Mouse (Mus musculus): ENCODE results near the gene Nfe2.

Nfe2 gene

DNA sequence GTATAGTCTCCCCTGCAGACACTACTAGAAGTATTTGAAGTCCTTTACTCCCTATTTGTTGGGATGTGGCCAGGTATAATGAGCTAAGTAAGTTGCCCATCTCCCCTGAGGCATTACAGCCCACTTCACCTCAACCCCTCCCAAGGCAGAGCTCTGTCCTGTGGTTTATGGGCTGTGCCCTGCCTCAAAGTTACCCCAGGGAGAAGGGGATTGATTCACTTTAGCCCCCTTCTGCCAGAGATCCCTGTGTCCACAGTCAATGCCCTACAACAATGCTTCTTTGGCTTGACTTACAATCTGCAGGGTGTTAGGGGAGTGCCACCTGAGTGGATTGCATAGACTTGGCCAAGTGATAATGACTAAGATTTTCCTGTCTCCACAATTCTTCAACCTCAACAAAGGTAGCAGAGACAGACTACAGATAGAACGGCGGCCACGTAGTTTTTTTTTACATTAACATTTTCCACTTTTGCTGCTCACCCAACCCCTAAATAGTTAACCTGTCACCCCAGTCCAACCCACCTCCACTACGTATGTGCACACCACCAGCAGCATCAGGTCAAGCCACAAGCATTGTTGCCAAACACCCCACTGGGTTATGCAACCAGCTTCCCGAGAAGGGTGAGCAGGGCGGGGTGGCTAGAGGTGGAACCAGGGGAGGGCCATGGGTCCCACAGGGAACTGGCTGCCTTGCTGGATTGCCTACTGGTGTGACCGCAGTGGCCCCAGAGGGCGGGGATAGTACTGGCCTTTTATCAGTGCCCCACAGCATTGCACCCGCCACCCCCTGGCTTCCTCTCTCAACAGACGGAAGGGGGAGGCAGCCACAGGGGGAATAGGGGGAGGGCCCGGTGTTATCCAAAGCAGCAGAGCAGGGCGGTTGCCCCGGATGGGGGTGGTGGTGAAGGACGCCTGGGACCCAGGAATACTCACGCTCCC, at the start of gene Nfe2:
Gene Nfe2, minus strand, starts transcription at position 614 of the 939 bp plus-strand sequence.
- peak; percentile 61 to 85 for DNase-seq (ENCODE audit: low spot score in 2 of 2)

DNA sequence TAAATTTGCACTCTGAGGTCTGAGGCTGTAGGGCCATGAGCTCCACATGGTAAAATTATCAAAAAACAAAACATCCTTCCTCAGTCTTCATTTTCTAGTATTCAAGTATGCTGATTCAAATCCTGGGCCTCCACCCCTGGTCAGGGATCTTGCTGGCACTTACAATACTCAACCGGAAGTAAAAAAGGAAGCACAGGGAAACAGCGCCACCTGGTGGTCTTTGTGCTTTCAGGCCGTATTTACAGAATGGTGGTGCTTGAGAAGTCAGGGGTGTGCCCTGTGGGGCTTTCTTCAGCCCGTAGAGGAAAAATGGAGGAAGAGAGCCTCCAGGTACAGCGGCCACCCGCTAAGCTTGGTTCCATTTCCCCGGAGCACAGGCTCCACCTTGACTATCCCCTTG, 48.9 kb upstream of the Nfe2 start:
- peak; percentile 89 to 93 for DNase-seq (ENCODE audit: low spot score in 2 of 2)

DNA sequence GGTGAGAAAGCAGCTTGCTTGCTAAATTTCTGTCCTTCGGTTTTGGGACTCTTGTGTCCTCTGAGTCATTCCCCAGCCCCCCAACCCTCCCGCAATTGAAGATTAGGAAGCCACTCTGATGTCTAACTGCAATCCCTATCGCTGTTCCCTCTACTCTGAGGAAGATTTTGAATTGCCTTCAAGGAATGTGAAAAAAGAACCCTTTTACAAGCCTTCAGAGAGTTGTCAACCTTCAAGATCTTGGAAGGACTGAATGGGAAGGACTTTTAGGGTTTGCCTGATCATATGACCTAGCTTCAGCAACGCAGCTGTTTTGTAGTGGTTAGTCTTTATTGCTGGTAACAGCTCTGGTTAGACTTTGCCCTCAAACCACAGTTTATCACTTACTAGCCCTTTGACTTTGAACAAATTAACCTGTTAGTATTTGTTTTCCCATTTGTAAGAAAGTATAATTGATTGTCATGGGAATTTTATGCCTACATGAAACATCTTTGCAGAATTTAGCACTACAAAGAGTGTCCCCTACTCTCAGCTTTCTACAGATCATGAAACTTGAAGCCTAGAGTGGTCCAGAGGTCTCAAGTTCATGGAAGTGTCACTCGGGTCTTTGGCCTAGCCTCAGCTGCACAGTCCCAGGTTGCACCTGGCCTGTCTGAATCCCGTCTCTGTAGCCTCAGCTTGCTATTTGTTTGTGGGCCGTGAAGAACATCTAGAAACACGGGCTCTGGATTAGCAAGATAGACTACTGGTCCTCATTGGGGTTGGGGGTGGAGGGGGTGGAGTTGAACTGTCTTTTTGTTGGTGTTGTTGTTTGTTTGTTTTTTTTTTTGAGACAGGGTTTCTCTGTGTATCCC, 47.8 kb upstream of the Nfe2 start:
- no peak for DNase-seq (ENCODE audit: low spot score in 2 of 2)

DNA sequence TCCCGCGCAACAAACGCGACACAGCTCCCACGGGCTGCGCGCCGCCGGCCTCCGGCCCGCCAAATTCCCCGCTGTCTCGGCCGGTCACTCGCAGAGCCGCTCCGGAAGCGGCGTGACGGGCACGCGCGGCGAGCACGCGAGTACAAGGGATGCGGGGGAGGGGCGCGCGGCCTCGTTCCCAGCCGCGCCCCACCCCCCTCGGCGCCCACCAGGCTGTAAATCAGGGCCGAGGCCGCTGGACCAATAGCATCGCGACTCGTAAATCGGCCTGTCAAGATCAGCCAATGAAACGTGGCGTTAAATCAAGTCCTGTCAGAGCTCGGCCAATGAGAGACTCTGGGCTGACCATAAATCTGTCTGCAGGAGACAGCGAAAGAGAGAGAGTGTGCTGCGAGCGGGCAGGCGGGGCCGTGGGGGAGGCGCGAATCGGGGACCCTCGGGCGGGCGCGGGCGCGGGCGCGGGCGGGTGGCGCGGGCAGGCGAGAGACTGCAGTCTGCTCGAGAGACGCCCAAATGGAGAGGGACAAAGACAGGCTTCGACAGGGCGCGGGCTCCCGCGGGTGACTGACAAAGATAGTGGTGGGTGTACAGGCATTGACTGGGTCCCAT, 47.0 kb upstream of the Nfe2 start:
- DNase-seq (ENCODE audit: low spot score in 2 of 2), result peak; percentile 91 to 94

DNA sequence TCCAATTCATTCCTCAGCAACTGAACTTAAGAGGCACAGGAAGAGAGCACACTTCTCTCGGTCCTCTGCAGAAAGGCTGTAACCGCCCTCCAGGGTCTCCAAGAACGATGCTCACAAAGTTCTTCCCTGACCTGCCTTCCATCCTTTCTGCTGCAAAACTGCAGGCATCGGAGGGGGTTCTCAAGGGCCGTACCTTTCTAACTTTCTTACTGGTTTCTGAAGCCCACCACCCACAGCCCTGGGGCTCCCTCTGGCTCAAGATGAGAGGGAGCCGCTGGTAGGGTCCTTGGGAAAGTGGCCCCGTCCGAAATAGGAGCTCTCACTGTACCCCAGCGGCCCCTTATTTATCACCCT, 46.4 kb upstream of the Nfe2 start:
- no peak for DNase-seq (ENCODE audit: low spot score in 2 of 2)

DNA sequence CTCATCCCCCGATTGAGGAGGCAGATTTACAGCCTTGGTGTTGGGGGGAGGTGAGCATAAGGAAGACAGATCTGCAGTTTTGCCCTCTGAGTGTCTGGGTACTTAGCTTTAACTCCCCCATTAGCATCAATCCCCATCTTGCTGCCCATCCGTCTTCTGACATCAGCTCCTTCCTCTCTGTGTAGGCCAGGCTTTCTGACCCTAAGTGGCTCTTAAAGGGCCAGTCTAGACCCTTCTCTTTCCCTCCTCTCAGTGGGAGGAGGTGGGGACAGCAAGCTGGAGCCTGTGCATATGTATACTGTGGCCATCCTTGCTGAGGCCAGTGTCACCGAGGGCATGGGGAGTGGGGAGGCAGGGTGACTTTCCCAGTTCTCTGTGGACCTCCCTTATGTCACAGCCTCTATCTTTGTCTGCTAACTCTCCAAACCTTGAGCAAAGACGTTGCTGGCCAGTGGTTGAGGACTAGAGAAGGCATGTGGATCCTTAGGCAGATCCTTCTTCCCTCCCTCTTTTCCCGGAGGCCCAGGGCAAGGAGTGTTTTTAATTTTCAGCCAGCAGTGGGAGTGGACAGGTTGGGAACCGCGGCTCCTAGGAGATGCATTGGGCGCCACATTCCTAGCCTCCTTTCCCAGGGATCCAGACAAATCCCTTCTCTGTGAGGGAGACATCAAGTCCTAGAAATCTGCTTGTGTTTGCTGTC, 45.9 kb upstream of the Nfe2 start:
- DNase-seq (ENCODE audit: low spot score in 2 of 2), result no peak

DNA sequence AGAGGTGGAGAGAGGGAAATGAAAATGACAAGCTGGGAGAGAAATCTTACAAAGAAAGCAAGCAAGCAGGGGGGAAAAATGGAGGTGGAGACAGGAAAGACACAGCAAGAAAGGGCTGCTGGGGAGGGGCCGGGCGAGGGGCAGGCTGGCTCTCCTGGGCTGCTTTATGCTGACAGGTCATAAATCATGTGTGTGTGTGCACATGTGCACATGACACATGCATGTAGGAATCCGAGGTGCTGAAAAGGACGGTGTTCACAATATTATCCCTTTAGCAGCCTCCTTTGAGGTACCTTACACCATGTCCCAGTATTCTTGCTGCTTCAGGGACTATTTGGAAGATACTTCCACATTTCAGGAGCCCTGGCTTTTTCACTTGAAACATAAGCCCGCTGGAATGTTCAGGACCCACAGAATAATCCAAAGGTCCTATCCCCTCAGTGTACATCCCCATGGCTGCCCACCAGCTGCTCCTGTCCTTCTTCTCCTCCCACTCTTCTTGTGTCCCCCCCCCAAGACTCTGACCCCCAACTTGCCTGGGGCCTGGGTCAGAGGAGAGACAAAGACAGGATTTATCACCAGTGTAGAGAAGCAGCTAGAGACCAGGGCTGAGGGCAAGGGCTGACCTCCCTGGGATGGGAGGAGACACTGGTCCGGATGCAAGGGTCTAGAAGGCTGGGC, 44.3 kb upstream of the Nfe2 start:
- no peak for DNase-seq (ENCODE audit: low spot score in 2 of 2)

DNA sequence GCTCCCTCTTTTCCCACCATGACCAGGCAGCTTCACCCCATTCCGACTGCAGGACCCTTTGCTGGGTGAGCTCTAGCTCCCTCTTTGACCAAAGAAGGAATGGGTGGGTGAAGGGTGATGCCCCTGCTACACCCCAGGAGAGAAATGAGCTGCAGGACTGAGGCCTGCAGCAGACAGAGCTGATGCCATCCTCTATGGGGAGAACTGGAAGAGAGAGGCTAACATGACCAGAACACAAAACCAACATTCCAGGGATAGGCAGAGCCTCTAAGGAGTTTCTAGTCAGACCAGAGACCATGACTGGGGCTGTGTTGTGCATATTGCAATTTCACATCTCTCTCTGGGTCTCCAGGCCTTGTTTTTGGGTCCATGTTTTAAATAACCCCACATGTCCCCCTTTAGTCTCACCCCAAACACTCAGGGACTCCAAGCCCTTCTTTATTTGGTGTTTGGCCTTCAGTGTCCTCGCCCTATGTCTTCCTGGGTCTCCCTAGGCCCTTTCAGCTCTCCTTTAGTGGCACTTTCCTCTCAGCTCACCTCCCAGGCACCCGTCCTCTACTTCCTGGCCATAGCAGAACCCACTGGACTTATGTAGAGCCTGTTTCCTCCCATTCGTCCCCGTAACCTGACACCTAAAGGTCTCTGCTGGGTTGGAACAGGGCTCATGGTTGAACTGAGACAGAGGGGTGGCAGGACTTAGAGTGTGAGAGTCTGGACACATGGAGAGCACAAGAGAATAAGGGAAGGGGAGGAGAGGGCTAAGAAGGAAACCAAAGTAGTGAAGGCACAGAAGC, 43.5 kb upstream of the Nfe2 start:
- DNase-seq (ENCODE audit: low spot score in 2 of 2), result no peak

DNA sequence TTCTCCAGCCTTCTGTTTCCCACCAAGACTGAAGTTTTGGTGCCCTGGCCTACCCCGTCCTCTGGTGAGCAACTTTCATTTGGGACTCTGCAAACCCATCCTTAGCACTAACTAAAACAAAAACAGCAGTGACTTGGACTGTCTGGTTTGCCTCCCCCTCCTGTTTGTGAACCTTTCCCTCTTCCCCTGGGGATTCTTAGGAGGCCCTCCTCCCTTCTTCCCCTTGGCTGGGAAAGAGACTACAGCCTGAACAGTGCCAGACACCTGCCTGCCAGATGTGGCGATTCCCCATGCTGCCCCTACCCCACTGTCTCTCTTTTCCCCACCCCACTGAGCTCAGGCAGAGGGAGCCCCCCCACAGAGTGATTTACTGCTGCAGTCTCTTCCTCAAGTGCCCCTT, 42.8 kb upstream of the Nfe2 start:
- no peak for DNase-seq (ENCODE audit: low spot score in 2 of 2)

DNA sequence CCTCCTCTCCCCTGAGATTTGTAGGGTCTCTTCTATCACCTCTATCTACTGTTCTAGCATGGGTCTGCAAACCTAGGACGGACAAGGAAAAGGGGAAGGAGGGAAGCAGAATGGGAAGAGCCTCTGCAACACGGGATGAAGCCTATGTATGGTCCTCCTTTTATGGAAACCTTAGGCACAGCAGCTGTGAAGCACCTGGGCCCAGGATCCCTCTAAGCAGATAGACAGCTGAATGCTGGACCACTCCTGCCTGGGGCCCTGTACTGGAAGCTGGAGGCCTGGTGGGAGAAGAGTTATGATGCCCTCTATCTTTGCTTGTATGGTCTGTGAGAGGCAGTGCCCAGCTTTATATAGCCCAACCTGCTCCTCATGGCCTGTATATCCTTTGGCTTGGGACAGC, 42.4 kb upstream of the Nfe2 start:
- no peak for DNase-seq (ENCODE audit: low spot score in 2 of 2)

DNA sequence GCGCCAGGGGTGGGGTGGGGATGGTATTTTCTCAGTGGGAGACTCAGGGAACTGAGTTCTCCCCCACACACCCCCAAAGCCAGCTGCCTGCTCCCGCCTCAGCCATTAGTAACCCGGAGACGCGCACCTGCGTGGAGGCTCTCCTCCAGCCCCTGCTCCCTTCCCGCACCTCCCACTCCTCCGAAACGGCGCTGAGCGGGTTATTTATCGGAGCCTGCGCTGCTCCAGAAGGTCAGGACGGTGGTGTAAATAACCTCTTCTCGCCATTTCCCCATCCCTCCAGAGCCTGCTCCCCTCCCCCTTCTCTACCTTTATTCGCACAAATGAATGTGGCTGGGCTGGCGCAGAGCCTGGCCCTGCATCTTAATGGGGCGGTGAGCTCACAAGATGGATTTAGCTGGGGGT, 41.9 kb upstream of the Nfe2 start:
- no peak for DNase-seq (ENCODE audit: low spot score in 2 of 2)

DNA sequence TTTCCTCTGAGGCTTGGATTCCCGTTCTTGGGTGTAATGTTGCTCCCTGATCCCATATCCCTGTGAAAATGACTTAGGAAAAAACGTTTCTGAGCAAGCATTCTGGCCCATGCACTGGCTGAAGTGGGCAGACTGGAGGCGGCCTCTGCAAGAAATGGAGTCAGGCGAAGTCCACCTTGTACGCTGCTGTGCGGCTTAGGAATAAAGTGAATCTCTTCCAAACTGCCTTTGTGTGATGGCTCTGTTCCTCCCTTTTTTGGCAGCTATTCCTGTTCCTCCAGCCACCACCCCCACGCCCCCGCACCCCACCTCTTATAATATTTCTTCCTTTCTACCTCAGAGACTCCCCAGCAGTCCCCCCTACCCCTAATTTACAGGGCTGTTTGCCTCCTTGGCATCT, 41.4 kb upstream of the Nfe2 start:
- no peak for DNase-seq (ENCODE audit: low spot score in 2 of 2)

DNA sequence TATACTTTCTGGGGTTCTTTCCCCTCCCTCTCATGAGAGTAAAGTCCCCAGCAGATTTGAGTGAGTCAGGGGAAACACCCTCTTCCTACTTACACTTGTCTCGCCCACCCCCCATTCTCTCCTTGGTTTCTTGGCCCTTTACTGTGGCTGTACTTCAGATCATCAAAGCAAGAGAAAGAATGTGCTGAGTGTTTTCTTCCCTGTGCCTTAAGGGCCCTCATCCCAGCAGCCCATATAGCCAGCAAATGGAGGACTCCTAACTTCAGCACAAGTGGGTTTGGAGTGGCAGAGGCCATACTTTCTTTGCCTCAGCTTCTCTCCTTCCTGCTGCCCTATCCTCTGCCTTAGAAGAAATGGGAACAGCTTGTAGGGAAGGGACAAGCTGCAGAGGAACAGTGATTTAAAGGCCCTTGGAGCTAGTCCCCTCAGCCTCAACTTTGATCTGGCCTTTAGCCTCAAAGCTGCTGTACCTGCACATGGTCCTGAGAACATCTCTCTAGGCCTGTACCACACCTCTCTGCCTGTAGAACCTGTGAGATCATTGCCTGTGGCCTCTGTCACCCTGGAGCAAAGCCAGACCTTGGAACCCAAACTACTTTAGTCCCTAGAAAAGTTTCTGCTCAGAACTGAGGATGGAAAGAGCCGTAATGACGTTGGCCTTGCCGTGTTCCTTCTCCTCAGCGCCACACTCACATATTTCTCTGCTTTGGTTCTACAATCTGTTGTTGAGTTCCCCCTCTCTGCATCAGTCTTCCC, 40.8 kb upstream of the Nfe2 start:
- DNase-seq (ENCODE audit: low spot score in 2 of 2), result no peak

DNA sequence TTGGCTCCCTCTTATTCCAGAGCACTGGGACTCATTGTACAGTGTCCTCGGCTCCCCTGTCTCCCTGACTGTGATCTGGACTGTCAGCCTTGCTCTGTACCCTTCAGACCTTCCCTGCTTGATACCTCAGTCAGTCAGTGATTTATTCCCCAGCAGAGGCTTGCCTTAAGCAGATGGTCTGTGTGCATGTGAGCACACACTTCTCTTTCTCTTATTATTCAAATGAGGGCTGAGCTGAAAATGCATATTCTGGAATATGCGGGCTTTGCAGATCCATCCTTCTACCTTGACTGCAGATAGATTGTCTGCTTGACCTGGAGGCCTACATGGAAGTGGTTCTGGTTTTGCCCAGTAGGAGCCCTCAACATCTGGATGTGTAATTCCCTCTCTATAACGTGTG, 39.8 kb upstream of the Nfe2 start:
- DNase-seq (ENCODE audit: low spot score in 2 of 2), result no peak

DNA sequence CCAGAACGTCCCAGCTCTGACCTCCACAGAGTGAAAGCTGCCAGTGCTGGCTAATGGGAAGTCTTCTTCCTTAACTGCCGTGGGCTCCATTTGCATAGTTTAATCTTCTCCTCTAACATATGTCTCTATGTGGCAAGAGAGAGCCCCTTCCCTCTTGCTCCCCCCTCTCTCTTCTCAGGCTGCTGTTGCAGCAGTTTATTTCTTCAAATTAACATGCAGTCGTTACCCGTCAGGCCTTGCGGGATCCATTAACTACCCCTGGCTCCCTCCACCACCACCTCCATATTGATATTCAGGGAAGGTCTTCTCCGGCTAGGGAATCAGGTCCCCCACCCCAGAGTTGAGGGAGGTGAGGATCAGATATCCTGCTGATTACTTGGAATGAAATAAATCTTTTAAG, 39.1 kb upstream of the Nfe2 start:
- DNase-seq (ENCODE audit: low spot score in 2 of 2), result no peak

DNA sequence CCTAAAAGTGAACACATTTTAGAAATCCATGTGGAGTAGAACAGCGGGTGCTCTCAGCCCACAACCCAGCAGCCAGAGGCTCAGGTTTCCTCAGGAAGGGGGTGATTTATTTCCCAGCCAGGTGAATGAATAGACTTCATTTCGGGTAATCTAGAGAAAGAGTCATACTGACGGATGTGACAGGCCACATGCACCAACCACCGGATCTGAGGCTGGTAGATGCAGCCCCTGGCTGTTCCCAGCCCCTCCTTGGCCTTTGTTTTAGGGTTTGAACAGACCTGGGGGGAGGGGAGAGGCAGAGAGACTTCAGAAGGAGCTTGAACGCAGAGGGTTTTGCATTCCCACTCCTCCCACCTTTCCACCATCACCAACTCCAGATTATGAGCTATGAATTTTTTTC, 37.6 kb upstream of the Nfe2 start:
- no peak for DNase-seq (ENCODE audit: low spot score in 2 of 2)

DNA sequence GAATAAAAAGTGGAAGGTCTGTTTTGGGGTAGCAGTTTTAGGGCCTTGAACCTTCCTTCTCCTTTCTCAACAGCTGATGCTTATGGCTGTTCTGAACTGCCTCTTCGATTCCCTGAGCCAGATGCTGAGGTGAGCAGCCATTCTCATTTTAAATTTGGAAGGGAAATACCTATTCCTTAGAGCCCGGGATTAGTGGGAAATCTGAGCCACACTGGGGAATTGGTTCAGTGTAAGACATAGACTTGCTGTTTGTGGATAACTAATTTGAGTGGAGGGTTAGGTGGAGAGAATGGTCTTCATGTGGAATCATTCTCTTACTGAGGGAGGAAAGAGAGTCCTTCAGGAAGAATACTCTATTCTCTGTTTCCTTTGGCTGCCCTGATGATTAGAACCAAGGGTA, 36.4 kb upstream of the Nfe2 start:
- no peak for DNase-seq (ENCODE audit: low spot score in 2 of 2)

DNA sequence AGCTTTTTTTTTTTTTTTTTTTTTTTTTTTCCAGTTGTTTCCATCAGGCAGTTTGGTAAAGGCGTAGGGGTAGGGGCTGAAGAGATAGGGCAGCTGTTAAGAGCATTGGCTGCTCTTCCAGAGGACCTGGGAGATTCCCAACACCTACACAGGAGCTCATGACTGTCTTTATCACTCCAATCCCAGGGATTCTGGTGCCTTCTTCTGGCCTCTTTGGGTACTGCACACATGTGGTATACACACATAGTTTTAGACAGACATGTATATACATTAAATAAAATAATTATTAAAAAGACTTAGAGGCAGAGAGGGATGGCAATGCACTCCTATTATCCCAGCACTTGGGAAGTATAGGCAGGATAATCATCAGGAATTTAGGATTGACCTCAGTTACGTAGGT, 35.2 kb upstream of the Nfe2 start:
- no peak for DNase-seq (ENCODE audit: low spot score in 2 of 2)

DNA sequence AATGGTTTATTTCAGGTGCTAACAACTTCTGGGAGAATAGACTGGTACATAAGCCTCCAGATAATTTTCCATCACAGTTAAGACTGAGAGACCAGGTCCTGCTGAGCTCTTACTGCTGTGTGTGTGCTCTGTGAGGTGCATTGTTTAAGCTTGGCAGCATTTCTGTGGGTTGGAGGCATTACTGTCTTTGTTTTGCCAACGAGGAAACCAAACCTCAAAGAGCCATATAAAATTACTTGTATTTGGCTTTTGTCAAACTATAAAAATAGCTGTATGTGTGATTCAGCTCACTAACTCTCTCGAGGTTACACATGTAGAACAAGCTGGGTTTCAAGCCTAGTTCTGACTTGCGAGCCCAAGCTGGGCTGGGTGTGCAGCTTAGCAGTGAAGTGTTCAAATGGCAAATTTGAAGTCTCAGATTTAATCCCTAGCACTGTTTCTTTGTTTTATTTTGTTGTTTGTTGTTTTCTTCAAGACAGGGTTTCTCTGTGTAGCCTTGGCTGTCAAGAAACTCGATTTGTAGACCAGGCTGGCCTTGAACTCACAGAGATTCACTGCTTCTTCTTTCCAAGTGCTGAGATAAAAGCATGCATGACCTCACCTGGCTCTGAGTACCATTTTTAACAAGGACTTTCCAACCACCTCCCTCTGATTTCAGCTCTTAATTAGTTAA, 34.6 kb upstream of the Nfe2 start:
- no peak for DNase-seq (ENCODE audit: low spot score in 2 of 2)
